Mouse (Mus musculus) heart, postnatal 0 days (tissue): ENCODE measurements around the gene Srr. TPM values are rescaled to one million over a fixed set of nuclear protein-coding genes. Genes with fewer than 3 reads are reported as not detected.

ENCODE experiments used
- ATAC-seq: fragments of 200-750 bp; cut with Nextera tagmentation; 2 replicates; pipeline ENCODE4 v1.8.0; 2017; ENCODE audit warnings: low read depth, moderate number of reproducible peaks, moderate library complexity; ENCODE audit not compliant: insufficient read depth
- DNase-seq: peaks from one replicate; pipeline ENCODE4 v3.0.0-alpha.2; 2016; ENCODE audit warnings: low spot score
- H3K27ac ChIP-seq: fragments of 300-500 bp; sonication (generic); 2 replicates; pipeline ENCODE4 v1.5.1; 2014; ENCODE audit warnings: low read depth, mild to moderate bottlenecking
- H3K27me3 ChIP-seq: fragments of 300-500 bp; sonication (generic); 2 replicates; pipeline ENCODE4 v1.6.1; 2014; ENCODE audit warnings: low read length, mixed read lengths; ENCODE audit not compliant: control insufficient read depth, insufficient read depth
- H3K36me3 ChIP-seq: fragments of 300-500 bp; sonication (generic); replicated peaks from 2 replicates; pipeline ENCODE4 v1.6.1; 2014; ENCODE audit warnings: low read length, mixed read lengths; ENCODE audit not compliant: control insufficient read depth, insufficient read depth
- H3K4me1 ChIP-seq: fragments of 300-500 bp; sonication (generic); 2 replicates; pipeline ENCODE4 v1.6.1; 2014; ENCODE audit warnings: antibody characterized with exemption; ENCODE audit not compliant: control insufficient read depth, insufficient read depth
- H3K4me2 ChIP-seq: fragments of 300-500 bp; sonication (generic); 2 replicates; pipeline ENCODE4 v1.6.1; 2014; ENCODE audit warnings: low read depth, mild to moderate bottlenecking, low read length, moderate library complexity
- H3K4me3 ChIP-seq: fragments of 300-500 bp; sonication (generic); 2 replicates; pipeline ENCODE4 v1.5.1; 2014; ENCODE audit warnings: low read depth, low read length
- H3K9ac ChIP-seq: fragments of 300-500 bp; sonication (generic); replicated peaks from 2 replicates; pipeline ENCODE4 v1.6.1; 2014; ENCODE audit warnings: low read depth, low read length, mixed read lengths
- H3K9me3 ChIP-seq: fragments of 300-500 bp; sonication (generic); replicated peaks from 2 replicates; pipeline ENCODE4 v1.6.1; 2016; ENCODE audit warnings: low read length; ENCODE audit not compliant: control insufficient read depth
- CTCF ChIP-seq: IDR thresholded peaks from 2 replicates; pipeline ENCODE4 v1.5.1; 2016; ENCODE audit warnings: antibody characterized with exemption, control low read depth, low read depth
- EP300 ChIP-seq: IDR thresholded peaks from 2 replicates; pipeline ENCODE4 v1.6.1; 2016; ENCODE audit warnings: antibody characterized with exemption, low read depth
- WGBS: fragments of 180-500 bp; shearing (Covaris S2); extraction: QIAGEN DNeasy Blood & Tissue Kit; methylation state at CpG from one replicate; pipeline ENCODE4 v1.1.7; 2014; 5-methylcytosine and 5-hydroxymethylcytosine counted together
- polyA plus RNA-seq: library from polyadenylated mRNA; unstranded; fragments of >200 nt; fragmentation: Nextera tagmentation; extraction: Ambion mirVana; gene quantifications from 2 replicates; pipeline ENCODE4 v1.2.1, GENCODE M21; 2015
- total RNA-seq: library from RNA; depleted of rRNA; stranded (reverse); fragments of >200 nt; gene quantifications from 2 replicates; pipeline ENCODE4 v1.2.3, GENCODE M21; 2014; ENCODE audit warnings: low replicate concordance

Srr gene
- total and polyA plus RNA-seq, 2 experiments from 2014 or later = 14.5 to 34.0 TPM

DNA sequence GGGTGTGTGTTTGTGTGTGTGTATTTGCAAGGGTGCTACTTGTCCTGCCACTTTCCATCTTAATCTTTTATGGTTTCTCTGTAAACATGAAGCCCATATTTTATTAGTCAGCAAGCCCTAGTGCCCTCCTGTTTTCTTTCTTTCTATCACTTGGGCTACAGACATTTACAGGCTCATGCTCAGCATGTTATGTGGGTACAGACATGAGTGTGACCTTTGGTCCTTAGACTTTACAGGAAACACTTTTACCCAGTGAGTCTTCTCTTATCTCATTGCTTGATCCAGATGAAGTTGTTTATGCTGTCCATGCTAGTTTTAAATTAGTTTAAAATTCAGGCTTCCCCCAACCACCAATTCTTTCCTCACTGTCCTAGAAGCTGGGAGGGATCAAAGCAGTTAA is 36.2 kb upstream of the Srr start:
- Histone ChIP-seq H3K36me3 (peaks cover 3% of the 10 kb centered on the region; the same call in 1 of the 2 replicates), H3K27ac (no peak overlapping the region), H3K9me3 (no peaks in the 10 kb centered on the region), H3K4me1 (peaks cover 22% of the 10 kb centered on the region), H3K4me3 (no peak overlapping the region), H3K9ac (no peak overlapping the region), H3K27me3 (no peaks in the 10 kb centered on the region), H3K4me2 (no peak overlapping the region)
- no peak for TF ChIP-seq CTCF
- no peak for TF ChIP-seq EP300
- ATAC-seq (no peak), DNase-seq (no peak)

DNA sequence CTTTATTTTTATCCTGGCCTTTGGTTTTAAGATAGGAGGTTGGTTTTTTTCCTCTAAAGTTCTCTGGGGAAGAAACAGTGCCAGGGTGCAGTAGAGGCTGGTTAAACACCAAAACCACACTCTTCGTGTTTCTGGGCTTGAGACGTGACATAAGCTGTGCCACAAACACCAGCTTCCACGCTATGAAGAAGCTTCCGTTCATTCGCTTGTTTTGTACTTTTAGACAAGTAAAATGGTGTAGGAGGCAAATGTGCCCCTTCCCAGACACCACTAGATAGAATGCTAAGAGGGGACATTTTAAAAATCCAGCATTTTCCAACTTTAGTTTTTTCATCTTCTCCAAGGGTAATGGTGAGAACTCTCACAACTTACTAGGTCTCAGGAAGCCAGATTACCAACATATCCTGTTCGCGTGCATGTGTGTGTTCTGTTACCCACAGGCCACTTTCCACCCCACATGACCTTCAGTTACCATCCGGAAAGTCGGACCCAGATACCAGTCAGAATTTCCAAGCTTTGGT is 34.3 kb upstream of the Srr start:
- H3K27me3 ChIP-seq = no peaks in the 10 kb centered on the region
- DNase-seq (no peak), ATAC-seq (no peak)
- no peak overlapping the region for H3K9ac ChIP-seq
- H3K4me3 ChIP-seq = no peak overlapping the region
- TF ChIP-seq CTCF (no peak), EP300 (no peak)
- WGBS = 82% methylated on average over 9 of the region's 9 CpGs
- peaks cover 22% of the 10 kb centered on the region for H3K4me1 ChIP-seq
- no peak overlapping the region for H3K27ac ChIP-seq
- H3K4me2 ChIP-seq = no peak overlapping the region
- peaks cover 4% of the 10 kb centered on the region; the same call in 1 of the 2 replicates for H3K36me3 ChIP-seq
- no peaks in the 10 kb centered on the region for H3K9me3 ChIP-seq

DNA sequence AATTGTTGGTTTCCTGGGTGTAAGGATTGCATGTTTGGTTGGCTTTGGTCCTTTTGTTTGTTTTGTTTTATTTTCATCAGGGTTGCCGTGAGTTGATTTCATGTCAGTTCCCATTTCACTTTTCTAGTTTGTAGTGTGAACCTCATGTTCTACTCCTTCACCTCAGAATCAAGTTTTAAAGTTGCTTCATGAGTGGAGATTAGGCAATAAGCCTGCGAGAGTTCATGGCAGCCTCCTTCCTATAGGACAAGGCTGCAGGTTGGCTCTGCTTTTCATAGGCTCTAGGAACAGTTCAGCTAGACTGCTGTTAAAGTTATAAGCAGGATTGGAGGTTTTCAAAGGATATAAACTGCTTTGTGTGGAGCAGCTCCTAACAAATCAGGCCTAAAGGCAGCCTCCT is 33.8 kb upstream of the Srr start:
- Histone ChIP-seq H3K9ac (no peak overlapping the region), H3K4me2 (no peak overlapping the region), H3K27ac (no peak overlapping the region), H3K4me1 (peaks cover 22% of the 10 kb centered on the region), H3K27me3 (no peaks in the 10 kb centered on the region), H3K4me3 (no peak overlapping the region), H3K9me3 (no peaks in the 10 kb centered on the region), H3K36me3 (peaks cover 7% of the 10 kb centered on the region; the same call in 1 of the 2 replicates)
- no peak for ATAC-seq
- DNase-seq = no peak
- WGBS = 84% methylated on average over 2 of the region's 2 CpGs
- TF ChIP-seq CTCF (no peak), EP300 (no peak)

DNA sequence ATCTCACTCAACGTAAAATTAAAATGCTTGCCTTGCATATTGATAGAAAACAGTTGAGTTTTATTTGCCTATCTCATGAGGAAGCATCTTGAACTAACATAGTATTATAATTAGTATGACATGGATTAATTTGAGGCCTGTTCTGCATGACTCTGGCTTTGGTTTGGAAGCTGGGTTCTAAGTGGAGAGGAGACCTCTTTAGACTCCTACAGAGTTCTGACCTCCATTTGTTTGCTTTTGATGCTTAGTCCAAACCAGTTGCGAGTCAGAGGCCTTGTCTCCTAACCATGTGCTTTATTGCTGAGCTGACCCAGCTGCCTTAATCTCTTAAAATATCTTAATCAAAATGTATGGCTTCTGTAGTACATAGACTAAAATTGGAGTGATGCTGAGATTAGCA is 31.9 kb upstream of the Srr start:
- no peak overlapping the region for H3K4me2 ChIP-seq
- 98% methylated on average over 2 of the region's 2 CpGs for WGBS
- H3K9me3 ChIP-seq = no peaks in the 10 kb centered on the region
- peaks cover 7% of the 10 kb centered on the region; the same call in 1 of the 2 replicates for H3K36me3 ChIP-seq
- DNase-seq (no peak), ATAC-seq (no peak)
- TF ChIP-seq CTCF = no peak
- no peak for TF ChIP-seq EP300
- H3K4me1 ChIP-seq = peaks cover 15% of the 10 kb centered on the region; the same call in 1 of the 2 replicates
- no peak overlapping the region for H3K4me3 ChIP-seq
- H3K27ac ChIP-seq = no peak overlapping the region
- no peak overlapping the region for H3K9ac ChIP-seq
- no peaks in the 10 kb centered on the region for H3K27me3 ChIP-seq

DNA sequence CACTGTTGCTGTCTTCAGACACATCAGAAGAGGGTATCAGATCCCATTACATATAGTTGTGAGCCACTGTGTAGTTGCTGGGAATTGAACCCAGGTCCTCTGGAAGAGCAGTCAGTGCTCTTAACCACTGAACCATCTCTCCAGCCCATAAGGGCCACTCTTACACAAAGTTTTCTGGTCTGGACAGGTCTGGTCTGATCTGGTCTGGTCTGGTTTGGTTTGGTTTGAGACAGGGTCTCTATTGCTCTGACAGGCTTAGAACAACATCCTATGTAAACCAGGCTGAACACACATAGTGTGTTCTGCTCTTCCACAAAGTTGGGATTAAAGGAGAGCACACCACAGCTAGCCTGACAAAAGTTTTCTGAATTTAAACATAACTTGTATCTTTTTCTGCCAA is 30.3 kb upstream of the Srr start:
- Histone ChIP-seq H3K9ac (no peak overlapping the region), H3K27me3 (no peaks in the 10 kb centered on the region), H3K9me3 (no peaks in the 10 kb centered on the region), H3K36me3 (peaks cover 11% of the 10 kb centered on the region; the same call in 1 of the 2 replicates), H3K4me1 (0 out of 2 replicates have a peak, but pooled peaks cover 8% of the 10 kb centered on the region), H3K4me3 (no peak overlapping the region), H3K4me2 (no peak overlapping the region), H3K27ac (no peak overlapping the region)
- no peak for DNase-seq
- TF ChIP-seq EP300 = no peak
- no peak for TF ChIP-seq CTCF
- no peak for ATAC-seq

DNA sequence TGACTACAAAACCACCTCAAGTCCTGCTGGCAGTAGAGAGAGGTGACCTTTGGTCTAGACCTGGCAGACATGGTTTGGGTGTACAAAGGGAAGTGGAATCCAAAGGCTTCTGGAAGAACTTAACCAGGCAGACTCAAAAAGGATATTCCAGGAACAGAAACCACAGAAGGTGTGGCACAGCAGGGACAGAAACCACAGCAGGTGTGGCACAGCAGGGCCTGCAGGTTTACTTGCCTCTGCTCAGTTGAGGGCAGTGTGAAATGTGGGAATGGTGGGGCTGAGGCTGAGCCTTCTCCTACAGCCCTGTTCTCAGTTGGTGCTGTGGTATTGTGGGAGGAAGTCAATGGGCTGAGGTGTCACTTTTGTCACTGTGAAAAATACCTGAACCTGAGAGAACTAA is 29.2 kb upstream of the Srr start:
- Histone ChIP-seq H3K9me3 (no peaks in the 10 kb centered on the region), H3K36me3 (peaks cover 15% of the 10 kb centered on the region), H3K4me2 (no peak overlapping the region), H3K4me3 (no peak overlapping the region), H3K9ac (no peak overlapping the region), H3K27me3 (no peaks in the 10 kb centered on the region), H3K27ac (no peak overlapping the region), H3K4me1 (0 out of 2 replicates have a peak, but pooled peaks cover 6% of the 10 kb centered on the region)
- no peak for DNase-seq
- no peak for ATAC-seq
- TF ChIP-seq EP300 (no peak), CTCF (no peak)
